Mouse (Mus musculus) intestine, postnatal 0 days (tissue): ENCODE results near the gene Hibadh. TPM values are rescaled to one million over a fixed set of nuclear protein-coding genes. Genes with fewer than 3 reads are reported as not detected.

ENCODE experiments used
- ATAC-seq: fragments of 200-750 bp; cut with Nextera tagmentation; 2 replicates; pipeline ENCODE4 v1.8.0; 2017; ENCODE audit warnings: mild to moderate bottlenecking, moderate TSS enrichment, moderate library complexity
- H3K27ac ChIP-seq: fragments of 300-500 bp; sonication (generic); 2 replicates; pipeline ENCODE4 v1.5.1; 2014; ENCODE audit warnings: mild to moderate bottlenecking, low read depth, low read length, moderate library complexity
- H3K27me3 ChIP-seq: fragments of 300-500 bp; sonication (generic); replicated peaks from 2 replicates; pipeline ENCODE4 v1.6.1; 2014; ENCODE audit warnings: low read length, mixed read lengths; ENCODE audit not compliant: control insufficient read depth, insufficient read depth
- H3K36me3 ChIP-seq: fragments of 300-500 bp; sonication (generic); 2 replicates; pipeline ENCODE4 v1.6.1; 2014; ENCODE audit warnings: mild to moderate bottlenecking, moderate library complexity; ENCODE audit not compliant: control insufficient read depth, insufficient read depth
- H3K4me1 ChIP-seq: fragments of 300-500 bp; sonication (generic); replicated peaks from 2 replicates; pipeline ENCODE4 v1.6.1; 2014; ENCODE audit warnings: antibody characterized with exemption, low read length, mixed read lengths; ENCODE audit not compliant: control insufficient read depth, insufficient read depth
- H3K4me2 ChIP-seq: fragments of 300-500 bp; sonication (generic); replicated peaks from 2 replicates; pipeline ENCODE4 v1.6.1; 2014; ENCODE audit warnings: low read depth, mild to moderate bottlenecking, moderate library complexity
- H3K4me3 ChIP-seq: fragments of 300-500 bp; sonication (generic); 2 replicates; pipeline ENCODE4 v1.5.1; 2014; ENCODE audit warnings: low read depth, low read length
- H3K9ac ChIP-seq: fragments of 300-500 bp; sonication (generic); 2 replicates; pipeline ENCODE4 v1.6.1; 2014; ENCODE audit warnings: mild to moderate bottlenecking, low read depth, low read length
- H3K9me3 ChIP-seq: fragments of 300-500 bp; sonication (generic); 2 replicates; pipeline ENCODE4 v1.6.1; 2016; ENCODE audit warnings: mixed run types; ENCODE audit not compliant: control insufficient read depth
- CTCF ChIP-seq: sonication (generic); IDR thresholded peaks from 2 replicates; pipeline ENCODE4 v1.5.1; 2016; ENCODE audit warnings: low read depth, mild to moderate bottlenecking, control low read depth, antibody characterized with exemption, moderate library complexity
- WGBS: fragments of 180-500 bp; shearing (Covaris S2); extraction: QIAGEN DNeasy Blood & Tissue Kit; methylation state at CpG from one replicate; pipeline ENCODE4 v1.1.7; 2014; 5-methylcytosine and 5-hydroxymethylcytosine counted together
- polyA plus RNA-seq: library from polyadenylated mRNA; unstranded; fragments of >200 nt; fragmentation: Nextera tagmentation; extraction: Ambion mirVana; gene quantifications from 2 replicates; pipeline ENCODE4 v1.2.1, GENCODE M21; 2015

Hibadh gene
- polyA plus RNA-seq, 1 experiment from 2014 or later: 55.5 TPM

DNA sequence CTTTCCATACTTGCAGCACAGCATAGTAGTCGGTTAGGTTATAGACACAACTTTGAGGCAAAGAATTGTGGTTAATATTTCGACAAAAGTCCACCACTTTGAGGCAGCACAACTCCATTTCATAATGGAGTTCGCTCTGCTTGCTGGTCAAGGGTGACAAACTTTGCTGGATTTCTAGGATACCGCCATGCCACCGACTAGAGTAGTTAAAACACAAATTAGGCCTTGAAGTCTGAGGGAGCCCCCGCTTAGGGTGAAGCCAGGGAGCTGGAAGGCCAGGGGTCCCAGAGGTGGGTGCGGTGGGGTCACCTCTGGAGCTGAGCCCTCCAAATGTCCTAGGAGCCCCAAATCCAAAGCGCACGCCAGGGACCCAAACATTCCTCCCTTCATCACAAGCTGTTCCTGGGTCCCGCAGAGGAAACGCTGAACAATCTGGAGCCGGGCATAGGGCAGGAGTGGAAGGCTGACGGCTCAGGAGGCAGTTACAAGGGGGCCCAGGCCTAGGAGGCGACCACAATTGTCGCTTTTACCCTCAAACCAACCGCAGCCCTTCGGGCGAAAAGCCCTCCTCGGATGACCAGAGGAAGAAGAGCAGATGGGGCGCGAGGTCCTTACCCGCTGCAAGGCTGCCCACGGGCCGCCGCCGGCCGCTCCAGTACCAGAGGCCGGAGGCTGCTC, 504 bp downstream of the Hibadh start:
- ATAC-seq: peak; percentile 19; the same call in 1 of the 2 replicates
- peak overlapping the region; percentile 86 for H3K4me2 ChIP-seq
- no peaks in the 10 kb centered on the region for H3K9me3 ChIP-seq
- no peaks in the 10 kb centered on the region for H3K4me1 ChIP-seq
- WGBS: under 1% methylated on average over 28 of the region's 28 CpGs
- peak overlapping the region; percentile 82 for H3K4me3 ChIP-seq
- peak; percentile 52 for TF ChIP-seq CTCF
- H3K27me3 ChIP-seq: no peaks in the 10 kb centered on the region
- H3K36me3 ChIP-seq: no peaks in the 10 kb centered on the region
- peak overlapping the region; percentile 75 for H3K27ac ChIP-seq
- peak overlapping the region; percentile 86 for H3K9ac ChIP-seq

DNA sequence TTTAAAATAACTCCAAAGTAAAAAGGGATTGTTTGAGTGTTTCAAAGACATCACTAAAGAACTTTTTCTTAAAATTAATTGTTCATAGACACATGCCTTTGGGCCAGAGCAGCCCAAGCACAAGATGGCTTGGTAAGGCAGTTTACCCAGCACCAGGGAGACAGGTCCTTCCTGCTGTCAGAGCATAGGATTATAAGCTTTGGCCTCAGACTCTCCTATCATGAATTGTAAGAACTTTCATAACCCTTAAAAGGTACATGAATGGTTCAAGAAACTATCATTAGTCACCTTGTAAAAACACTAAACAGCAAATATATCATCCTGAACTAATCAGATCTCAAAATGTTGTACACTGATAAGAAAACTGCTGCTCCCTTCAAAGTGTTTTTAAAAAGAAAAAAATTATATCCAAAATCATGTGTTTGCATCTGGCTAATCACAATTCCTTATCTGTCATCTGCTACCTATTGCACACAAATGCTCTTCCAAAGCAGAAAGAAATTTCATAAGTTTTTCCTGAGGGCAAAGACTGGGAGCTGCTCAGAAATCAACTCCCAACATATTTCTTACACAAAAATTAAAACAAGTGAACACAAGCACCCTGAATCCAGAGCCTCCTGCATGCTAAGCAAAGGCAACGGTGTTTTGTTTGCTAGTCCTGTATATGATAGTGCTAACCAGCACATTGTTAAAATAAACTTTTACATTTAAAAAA, 1.6 kb downstream of the Hibadh start:
- Histone ChIP-seq H3K27ac (no peak overlapping the region), H3K4me2 (peak overlapping the region; percentile 86), H3K9me3 (no peaks in the 10 kb centered on the region), H3K36me3 (no peaks in the 10 kb centered on the region), H3K4me1 (no peaks in the 10 kb centered on the region), H3K4me3 (peak overlapping the region; percentile 82), H3K9ac (no peak overlapping the region), H3K27me3 (no peaks in the 10 kb centered on the region)
- TF ChIP-seq CTCF: no peak
- ATAC-seq: no peak
- 27% methylated on average over 1 of the region's 1 CpGs for WGBS

DNA sequence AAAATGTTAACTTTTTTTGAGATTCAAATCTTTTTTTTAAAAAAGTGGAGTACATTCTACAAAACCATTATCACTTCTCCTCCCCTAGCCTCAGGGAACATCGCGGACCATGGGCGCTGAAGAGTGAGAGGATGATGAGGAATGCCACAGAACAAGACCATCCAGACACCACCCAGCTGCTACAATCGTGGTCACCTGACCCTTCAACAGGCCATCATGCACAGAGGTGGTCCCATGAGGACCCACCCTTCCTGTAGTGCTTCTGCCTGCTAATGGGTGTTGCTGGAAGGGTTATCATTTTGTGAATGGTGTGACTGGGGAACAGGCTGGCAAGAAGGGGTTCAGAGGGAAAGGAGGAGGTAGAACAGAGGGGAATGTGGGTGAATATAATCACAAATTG, 2.9 kb downstream of the Hibadh start:
- no peaks in the 10 kb centered on the region for H3K36me3 ChIP-seq
- no peak overlapping the region for H3K4me3 ChIP-seq
- no peak overlapping the region for H3K27ac ChIP-seq
- no peaks in the 10 kb centered on the region for H3K27me3 ChIP-seq
- ATAC-seq: no peak
- no peaks in the 10 kb centered on the region for H3K4me1 ChIP-seq
- TF ChIP-seq CTCF: no peak
- no peaks in the 10 kb centered on the region for H3K9me3 ChIP-seq
- no peak overlapping the region for H3K4me2 ChIP-seq
- no peak overlapping the region for H3K9ac ChIP-seq
- 86% methylated on average over 4 of the region's 4 CpGs for WGBS

DNA sequence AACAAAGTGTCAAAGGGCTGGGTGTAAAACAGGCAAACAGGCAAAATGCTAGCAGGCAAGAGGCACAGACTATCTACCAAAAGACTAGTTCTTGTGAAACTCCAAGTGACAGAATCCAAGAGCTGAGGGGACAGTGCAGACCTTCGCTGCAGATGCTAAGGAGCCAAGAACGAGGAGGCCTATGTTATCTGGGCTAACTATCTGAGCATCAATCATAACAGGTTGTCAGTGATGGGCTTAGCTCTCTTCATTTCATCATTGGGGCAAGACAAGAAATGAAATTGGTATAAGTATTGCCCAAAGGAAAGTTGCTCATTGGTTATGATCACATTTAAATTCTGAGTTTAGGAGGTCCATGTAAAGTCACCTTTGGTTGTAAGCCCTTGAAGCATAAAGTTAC, 4.8 kb downstream of the Hibadh start:
- H3K36me3 ChIP-seq: no peaks in the 10 kb centered on the region
- H3K4me3 ChIP-seq: no peak overlapping the region
- no peak for ATAC-seq
- no peak overlapping the region for H3K4me2 ChIP-seq
- no peak overlapping the region for H3K9ac ChIP-seq
- H3K27me3 ChIP-seq: no peaks in the 10 kb centered on the region
- 80% methylated on average over 2 of the region's 2 CpGs for WGBS
- no peak overlapping the region for H3K27ac ChIP-seq
- no peaks in the 10 kb centered on the region for H3K4me1 ChIP-seq
- no peaks in the 10 kb centered on the region for H3K9me3 ChIP-seq
- no peak for TF ChIP-seq CTCF

DNA sequence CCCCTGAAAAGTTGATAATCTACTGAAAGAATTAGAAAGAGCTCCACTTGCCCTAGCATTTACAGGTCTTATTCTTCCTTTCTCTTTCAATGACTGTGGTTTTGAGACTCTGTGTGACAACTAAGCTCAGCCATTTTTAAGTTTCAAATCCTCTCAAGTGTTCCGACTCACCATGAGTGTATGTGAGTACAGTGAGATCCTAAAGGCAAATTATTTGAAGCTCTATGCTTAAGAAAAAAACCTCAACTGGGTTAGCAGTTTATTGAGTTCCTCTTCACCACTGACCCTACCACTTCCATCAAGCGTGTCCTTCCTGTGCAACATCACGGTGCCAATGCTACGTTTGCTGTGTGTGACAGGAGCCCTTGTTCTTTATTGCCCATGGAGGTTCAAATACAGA, 9.6 kb downstream of the Hibadh start:
- no peak for ATAC-seq
- no peak overlapping the region for H3K27ac ChIP-seq
- H3K4me2 ChIP-seq: no peak overlapping the region
- H3K9me3 ChIP-seq: no peaks in the 10 kb centered on the region
- H3K9ac ChIP-seq: no peak overlapping the region
- TF ChIP-seq CTCF: no peak
- H3K36me3 ChIP-seq: peaks cover 6% of the 10 kb centered on the region; the same call in 1 of the 2 replicates
- 92% methylated on average over 4 of the region's 4 CpGs for WGBS
- no peaks in the 10 kb centered on the region for H3K27me3 ChIP-seq
- H3K4me1 ChIP-seq: no peaks in the 10 kb centered on the region
- no peak overlapping the region for H3K4me3 ChIP-seq

DNA sequence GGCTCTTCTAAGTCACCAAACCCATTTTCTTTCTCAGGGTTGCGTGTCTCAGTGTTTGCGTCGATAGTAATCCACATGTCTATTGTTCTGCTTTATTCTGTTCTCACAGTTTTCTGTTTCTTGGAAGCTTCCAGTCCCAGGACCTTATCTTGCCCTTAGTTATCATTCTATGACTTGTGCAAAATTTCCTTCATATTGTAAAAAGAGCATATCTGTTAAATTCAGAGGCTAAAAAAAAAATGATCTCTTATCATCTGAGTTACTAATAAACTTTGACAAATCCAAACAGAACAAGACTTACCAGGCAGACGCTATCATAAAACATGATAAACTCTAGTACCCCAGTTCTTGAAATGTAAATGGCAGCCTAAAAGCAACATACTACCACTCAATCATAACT, 11.0 kb downstream of the Hibadh start:
- 74% methylated on average over 4 of the region's 4 CpGs for WGBS

More for the DNA sequence above, 11.0 kb downstream of the Hibadh start:
- Histone ChIP-seq H3K9me3 (no peaks in the 10 kb centered on the region), H3K4me3 (no peak overlapping the region), H3K4me1 (no peaks in the 10 kb centered on the region), H3K9ac (no peak overlapping the region), H3K4me2 (no peak overlapping the region), H3K27ac (no peak overlapping the region), H3K36me3 (peaks cover 10% of the 10 kb centered on the region; the same call in 1 of the 2 replicates), H3K27me3 (no peaks in the 10 kb centered on the region)
- TF ChIP-seq CTCF: no peak
- no peak for ATAC-seq
